Mouse (Mus musculus): ENCODE data around the gene Gm47959. TPM values are rescaled to one million over a fixed set of nuclear protein-coding genes. Genes with fewer than 3 reads are reported as not detected.

Gm47959 gene
- polyA plus RNA-seq, 1 experiment from 2014 or later, result not detected

DNA sequence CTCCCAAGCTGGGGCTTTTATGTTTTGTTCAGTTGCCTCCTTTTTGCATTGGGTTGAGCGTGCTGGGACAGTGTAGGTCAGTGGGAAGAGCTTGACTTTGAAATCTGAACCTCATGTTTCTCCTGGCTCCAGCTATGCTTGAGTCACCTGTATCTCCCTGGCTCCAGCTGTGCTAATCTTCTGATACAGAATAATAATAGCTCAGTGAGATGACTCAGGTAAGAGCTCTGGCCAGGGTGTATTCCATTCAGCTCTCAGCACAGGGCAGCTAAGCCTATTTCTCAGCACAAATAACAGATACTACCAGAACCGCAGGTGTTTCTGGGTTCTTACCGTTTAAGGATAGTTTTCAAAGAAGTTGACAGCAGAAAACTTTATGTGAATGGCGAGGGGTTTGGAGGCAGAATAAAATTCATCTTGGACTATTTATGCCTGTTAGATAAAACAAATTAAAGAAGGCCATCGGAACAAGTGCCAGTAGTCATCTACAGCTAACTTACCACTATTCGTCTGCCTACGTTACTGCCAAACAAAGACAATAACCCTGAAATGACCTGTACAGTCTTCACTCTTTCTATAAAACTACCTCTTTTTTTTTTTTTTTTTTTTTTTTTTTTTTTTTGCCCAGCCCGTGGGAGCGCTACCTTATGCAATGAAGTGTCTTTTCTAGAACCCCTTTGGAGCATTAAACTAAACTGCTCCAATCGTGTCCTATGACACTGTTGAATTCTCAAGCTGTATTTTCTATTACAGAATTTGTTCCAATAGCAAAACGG lies 36.7 kb downstream of the Gm47959 start:
- no peaks in the 10 kb centered on the region for H3K9me3 ChIP-seq (replicated peaks)
- 64% methylated on average over 11 of the region's 11 CpGs for WGBS (ENCODE audit: insufficient replicate concordance)
- no peak overlapping the region for H3K9ac ChIP-seq
- peaks cover 3% of the 10 kb centered on the region; the same call in 1 of the 2 replicates for H3K27me3 ChIP-seq (replicated peaks)
- ATAC-seq, result no peak
- H3K4me1 ChIP-seq, result peaks cover 4% of the 10 kb centered on the region; the same call in 1 of the 2 replicates
- no peaks in the 10 kb centered on the region for H3K36me3 ChIP-seq
- H3K4me2 ChIP-seq, result no peak overlapping the region
- H3K27ac ChIP-seq, result no peak overlapping the region
- H3K4me3 ChIP-seq, result no peak overlapping the region

DNA sequence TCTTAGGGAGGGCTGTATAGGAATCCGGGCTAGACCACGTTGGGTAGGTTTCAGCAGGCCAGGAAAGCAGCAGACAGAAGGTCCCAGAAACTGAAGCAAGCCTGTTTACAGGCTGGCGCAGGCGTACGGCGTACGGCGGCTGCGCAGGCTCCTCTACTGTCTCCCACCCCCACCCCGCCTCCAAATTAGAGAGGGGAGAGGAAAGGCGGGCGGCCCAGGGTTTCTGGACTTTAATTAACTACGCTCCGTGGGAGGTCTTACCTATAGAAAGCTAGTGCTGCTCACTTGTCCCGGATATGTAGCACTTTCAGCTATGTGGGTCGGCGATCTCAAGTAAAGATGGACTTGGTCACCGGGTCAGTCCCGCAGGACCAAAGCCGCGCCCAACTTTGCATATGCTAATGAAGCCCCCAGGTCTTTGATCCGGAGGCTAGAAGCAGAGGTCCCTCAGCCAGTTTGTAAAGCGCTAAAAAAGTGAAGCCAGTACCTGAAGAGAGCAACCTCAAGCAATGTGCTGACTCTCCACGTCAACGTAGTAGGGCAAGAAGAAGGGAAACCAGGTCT lies 37.8 kb downstream of the Gm47959 start, which contains the start of gene Slc19a3:
Gene Slc19a3, minus strand, starts transcription at position 340 of the 564 bp plus-strand sequence.
- ATAC-seq, result peak; percentile 58; the same call in 1 of the 2 replicates
- Histone ChIP-seq H3K4me1 (peaks cover 4% of the 10 kb centered on the region; the same call in 1 of the 2 replicates), H3K4me3 (peak within 1 kb of the TSS; percentile 45), H3K4me2 (peak within 1 kb of the TSS; percentile 66), H3K27me3 (replicated peaks) (peaks cover 4% of the 10 kb centered on the region; the same call in 1 of the 2 replicates), H3K9ac (no peak within 1 kb of the TSS), H3K27ac (no peak within 1 kb of the TSS), H3K9me3 (replicated peaks) (no peaks in the 10 kb centered on the region), H3K36me3 (no peaks in the 10 kb centered on the region)
- WGBS (ENCODE audit: insufficient replicate concordance), result 1% methylated on average over 25 of the region's 25 CpGs

DNA sequence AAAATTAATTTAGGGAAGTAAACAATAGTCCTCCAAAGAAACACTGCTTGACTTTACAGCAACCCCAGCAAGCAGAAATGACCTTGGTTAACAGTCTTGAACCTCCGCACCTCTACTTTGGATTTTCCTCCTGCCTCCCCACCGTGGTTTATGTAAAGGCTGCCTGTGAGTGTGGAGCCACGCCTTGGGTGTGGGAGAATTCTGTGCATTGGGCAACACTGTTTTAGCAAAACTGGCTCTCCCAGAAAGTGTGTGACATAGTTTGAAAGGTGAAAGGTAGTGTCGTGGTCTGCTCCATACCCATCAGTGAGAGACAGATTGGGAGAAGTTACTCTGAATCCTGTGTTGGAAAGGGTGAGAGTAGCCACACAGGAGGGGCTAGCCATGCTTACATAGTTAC lies 38.7 kb downstream of the Gm47959 start:
- 52% methylated on average over 4 of the region's 4 CpGs for WGBS (ENCODE audit: insufficient replicate concordance)
- peaks cover 4% of the 10 kb centered on the region; the same call in 1 of the 2 replicates for H3K4me1 ChIP-seq
- H3K27ac ChIP-seq, result no peak overlapping the region
- peaks cover 4% of the 10 kb centered on the region; the same call in 1 of the 2 replicates for H3K27me3 ChIP-seq (replicated peaks)
- H3K36me3 ChIP-seq, result no peaks in the 10 kb centered on the region
- H3K9me3 ChIP-seq (replicated peaks), result no peaks in the 10 kb centered on the region
- H3K4me3 ChIP-seq, result no peak overlapping the region
- no peak for ATAC-seq
- no peak overlapping the region for H3K9ac ChIP-seq
- H3K4me2 ChIP-seq, result no peak overlapping the region

DNA sequence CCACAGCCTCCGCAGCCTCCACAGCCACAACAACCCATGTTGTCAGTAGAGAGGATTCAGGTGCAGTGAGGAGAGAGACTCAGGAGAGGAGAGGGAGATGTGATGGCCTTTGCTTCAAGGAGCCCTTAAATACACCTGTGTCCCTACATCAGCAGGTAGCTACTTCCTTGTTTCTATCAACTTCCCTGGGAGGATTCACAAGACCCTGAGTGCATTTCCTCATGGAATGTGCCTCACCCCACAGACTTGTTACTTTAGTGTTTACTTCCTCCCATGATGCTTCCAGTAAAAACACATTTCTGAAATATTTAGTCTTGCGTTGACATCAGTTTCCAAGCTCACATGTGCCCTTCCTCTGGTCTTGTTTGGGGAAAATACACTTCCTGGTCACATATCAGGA lies 42.0 kb downstream of the Gm47959 start, which contains the start of gene Krtap28-10:
Gene Krtap28-10, minus strand, starts transcription at position 101 of the 400 bp plus-strand sequence.
- Histone ChIP-seq H3K27ac (no peak within 1 kb of the TSS), H3K4me3 (no peak within 1 kb of the TSS), H3K36me3 (no peaks in the 10 kb centered on the region), H3K27me3 (replicated peaks) (peaks cover 4% of the 10 kb centered on the region; the same call in 1 of the 2 replicates), H3K4me2 (no peak within 1 kb of the TSS), H3K9ac (no peak within 1 kb of the TSS), H3K9me3 (replicated peaks) (no peaks in the 10 kb centered on the region), H3K4me1 (peaks cover 4% of the 10 kb centered on the region; the same call in 1 of the 2 replicates)
- no peak for ATAC-seq
- WGBS (ENCODE audit: insufficient replicate concordance), result 79% methylated on average over 2 of the region's 2 CpGs

DNA sequence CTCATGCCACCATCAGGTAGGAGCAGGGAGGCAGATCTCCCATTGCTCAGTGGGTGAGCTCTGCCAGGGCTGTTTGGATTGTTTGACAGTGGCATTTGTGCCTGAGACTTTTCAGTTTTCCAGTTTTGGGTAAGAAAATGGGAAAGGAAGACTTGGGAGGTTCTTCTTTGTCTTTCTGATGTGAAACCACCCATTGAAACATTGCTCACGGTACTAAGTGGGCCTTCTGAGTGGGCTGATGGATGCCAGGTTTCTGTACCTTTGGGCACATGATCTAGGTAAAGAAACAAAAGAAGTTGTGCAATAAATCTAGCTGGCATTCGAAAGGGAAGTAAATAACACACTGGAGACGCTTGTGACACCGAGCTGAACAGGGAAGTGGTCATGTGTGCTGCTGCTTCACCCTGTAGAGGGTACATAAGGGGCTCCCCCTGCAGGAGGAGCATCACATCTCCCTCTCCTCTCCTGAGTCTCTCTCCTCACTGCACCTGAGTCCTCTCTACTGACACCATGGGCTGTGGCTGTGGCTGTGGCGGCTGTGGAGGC lies 44.6 kb downstream of the Gm47959 start, which contains the start of gene Gm47969:
Gene Gm47969, plus strand, starts transcription at position 51 of the 546 bp plus-strand sequence.
- WGBS (ENCODE audit: insufficient replicate concordance), result 34% methylated on average over 5 of the region's 5 CpGs
- Histone ChIP-seq H3K4me1 (no peaks in the 10 kb centered on the region), H3K9me3 (replicated peaks) (no peaks in the 10 kb centered on the region), H3K4me2 (no peak within 1 kb of the TSS), H3K27ac (no peak within 1 kb of the TSS), H3K27me3 (replicated peaks) (peaks cover 4% of the 10 kb centered on the region; the same call in 1 of the 2 replicates), H3K4me3 (no peak within 1 kb of the TSS), H3K9ac (no peak within 1 kb of the TSS), H3K36me3 (no peaks in the 10 kb centered on the region)
- no peak for ATAC-seq

Other genes starting within 250 kb of the Gm47959 start
- gene Tm4sf20, start 232.1 kb upstream of the Gm47959 start, polyA plus RNA-seq (2016; fragmentation: Nextera tagmentation; extraction: Ambion mirVana), result not detected in 2 replicates
- not detected in 2 replicates for gene Gm47791, start 229.3 kb upstream of the Gm47959 start, polyA plus RNA-seq (2016; fragmentation: Nextera tagmentation; extraction: Ambion mirVana)
- gene Agfg1, start 161.1 kb upstream of the Gm47959 start, polyA plus RNA-seq (2016; fragmentation: Nextera tagmentation; extraction: Ambion mirVana), result 76.7 and 78.3 TPM in 2 replicates
- 0.46 TPM in 1 of 2 replicates, not detected in the other for gene A030005L19Rik, start 87.2 kb upstream of the Gm47959 start, polyA plus RNA-seq (2016; fragmentation: Nextera tagmentation; extraction: Ambion mirVana)
- gene A030014E15Rik, start 75.6 kb upstream of the Gm47959 start, polyA plus RNA-seq (2016; fragmentation: Nextera tagmentation; extraction: Ambion mirVana), result not detected in 2 replicates
- not detected in 2 replicates for gene Gm6217, start 69.1 kb upstream of the Gm47959 start, polyA plus RNA-seq (2016; fragmentation: Nextera tagmentation; extraction: Ambion mirVana)
- gene A030003K21Rik, start 57.2 kb upstream of the Gm47959 start, polyA plus RNA-seq (2016; fragmentation: Nextera tagmentation; extraction: Ambion mirVana), result not detected in 2 replicates
- not detected in 2 replicates for gene Gm7544, start 44.5 kb upstream of the Gm47959 start, polyA plus RNA-seq (2016; fragmentation: Nextera tagmentation; extraction: Ambion mirVana)
- not detected in 2 replicates for gene Gm47955, start 40.3 kb upstream of the Gm47959 start, polyA plus RNA-seq (2016; fragmentation: Nextera tagmentation; extraction: Ambion mirVana)
- gene Slc19a3, start 37.9 kb downstream of the Gm47959 start, polyA plus RNA-seq (2016; fragmentation: Nextera tagmentation; extraction: Ambion mirVana), result 0.15 and 0.33 TPM in 2 replicates
- gene Krtap28-10, start 41.9 kb downstream of the Gm47959 start, polyA plus RNA-seq (2016; fragmentation: Nextera tagmentation; extraction: Ambion mirVana), result not detected in 2 replicates
- not detected in 2 replicates for gene Gm47969, start 44.4 kb downstream of the Gm47959 start, polyA plus RNA-seq (2016; fragmentation: Nextera tagmentation; extraction: Ambion mirVana)
- gene A030005K14Rik, start 58.8 kb downstream of the Gm47959 start, polyA plus RNA-seq (2016; fragmentation: Nextera tagmentation; extraction: Ambion mirVana), result not detected in 2 replicates
- gene Krtap28-13, start 60.4 kb downstream of the Gm47959 start, polyA plus RNA-seq (2016; fragmentation: Nextera tagmentation; extraction: Ambion mirVana), result not detected in 2 replicates
- 0.21 TPM in 1 of 2 replicates, not detected in the other for gene Ccl20, start 116.2 kb downstream of the Gm47959 start, polyA plus RNA-seq (2016; fragmentation: Nextera tagmentation; extraction: Ambion mirVana)
- not detected in 2 replicates for gene Daw1, start 159.2 kb downstream of the Gm47959 start, polyA plus RNA-seq (2016; fragmentation: Nextera tagmentation; extraction: Ambion mirVana)

All from liver, embryonic 12.5 days (tissue).